Mouse (Mus musculus) frontal cortex, postnatal 10 days (tissue): ENCODE measurements around the gene Kif17.
"Not testable (repeated sequence)": the region's sequence is repeated elsewhere in the genome, so short reads cannot be mapped to it uniquely, and the experiment has no call there.

ENCODE experiments used
- DNase-seq, 2 experiments: peaks; one replicate each; pipeline ENCODE4 v3.0.0; 2022; ENCODE audit warnings: low spot score in 2 of 2, mixed read lengths in 1 of 2

Kif17 gene

GRCm38 (mm10) chr4:138313021-138313420, 62.8 kb downstream of the Kif17 start:
- no peak for DNase-seq

- no peak for DNase-seq
Observed at GRCm38 (mm10) chr4:138313795-138314194, 63.6 kb downstream of the Kif17 start.

DNA sequence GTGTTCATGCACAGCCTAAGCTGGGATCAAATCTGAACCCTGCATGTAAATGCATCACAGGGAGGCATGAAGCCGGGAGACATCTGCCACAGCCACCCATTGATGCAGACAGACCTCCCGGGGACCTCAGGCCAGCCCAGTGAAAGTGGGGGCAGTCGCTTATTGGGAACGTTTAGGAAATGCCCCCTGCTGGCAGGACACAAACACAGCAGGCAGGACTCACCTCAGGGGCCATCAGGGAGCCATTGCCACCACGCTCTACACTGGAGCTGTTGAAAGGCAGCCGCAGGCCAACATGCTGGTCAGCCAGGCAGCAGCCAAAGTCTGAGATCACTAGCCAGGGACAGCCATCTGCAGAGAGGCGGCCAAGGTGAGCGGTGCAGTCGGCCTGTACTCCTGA, 65.5 kb downstream of the Kif17 start:
- DNase-seq = no peak

- no peak for DNase-seq
Observed at GRCm38 (mm10) chr4:138316369-138316768, 66.1 kb downstream of the Kif17 start.

GRCm38 (mm10) chr4:138318509-138319266, 68.5 kb downstream of the Kif17 start:
- peak in 1 of 2 experiments; percentile 56 for DNase-seq

GRCm38 (mm10) chr4:138319508-138319907, 69.3 kb downstream of the Kif17 start:
- peak; percentile 66 to 83 for DNase-seq

GRCm38 (mm10) chr4:138320711-138321110, 70.5 kb downstream of the Kif17 start:
- DNase-seq = no peak

- no peak for DNase-seq
Observed at GRCm38 (mm10) chr4:138321488-138321887, 71.3 kb downstream of the Kif17 start.

DNA sequence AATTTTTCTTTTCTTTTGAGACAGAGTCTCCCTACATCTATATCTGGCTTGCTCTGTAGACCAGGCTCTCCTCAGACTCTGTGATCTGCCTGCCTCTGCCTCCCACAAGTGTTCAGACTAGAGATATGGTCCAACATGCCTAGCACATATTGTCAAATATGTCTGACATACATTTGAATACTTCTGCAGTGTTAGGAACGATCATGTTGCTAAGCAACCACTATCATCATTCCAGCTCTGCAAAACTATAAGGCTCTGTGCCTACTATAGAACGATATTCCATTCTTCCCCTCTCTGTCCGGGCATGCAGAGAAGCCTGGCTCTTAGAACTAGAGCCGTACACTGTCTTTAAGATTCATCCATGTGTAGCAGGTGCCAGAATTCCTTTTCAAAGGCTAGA, 72.5 kb downstream of the Kif17 start:
- no peak for DNase-seq

DNA sequence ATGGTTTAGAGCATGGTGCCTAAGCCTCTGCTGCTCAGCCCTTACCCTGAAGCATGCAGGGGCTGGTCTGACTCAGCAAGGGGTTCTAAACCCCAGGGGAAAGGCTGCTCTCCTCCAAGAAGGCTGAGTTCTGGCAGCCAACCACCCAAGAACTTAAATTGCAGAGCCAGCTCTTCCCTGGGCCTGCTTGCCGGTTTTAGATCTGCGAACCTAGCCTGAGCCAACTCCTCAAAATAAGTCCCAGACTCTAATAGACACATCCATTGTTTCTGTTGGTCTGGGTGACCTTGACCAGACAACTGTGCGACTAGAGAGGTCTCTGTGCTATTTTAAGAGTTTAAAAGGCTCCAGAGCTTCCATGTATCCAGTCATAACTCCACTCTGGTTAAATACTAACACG, 73.5 kb downstream of the Kif17 start:
- no peak for DNase-seq

DNA sequence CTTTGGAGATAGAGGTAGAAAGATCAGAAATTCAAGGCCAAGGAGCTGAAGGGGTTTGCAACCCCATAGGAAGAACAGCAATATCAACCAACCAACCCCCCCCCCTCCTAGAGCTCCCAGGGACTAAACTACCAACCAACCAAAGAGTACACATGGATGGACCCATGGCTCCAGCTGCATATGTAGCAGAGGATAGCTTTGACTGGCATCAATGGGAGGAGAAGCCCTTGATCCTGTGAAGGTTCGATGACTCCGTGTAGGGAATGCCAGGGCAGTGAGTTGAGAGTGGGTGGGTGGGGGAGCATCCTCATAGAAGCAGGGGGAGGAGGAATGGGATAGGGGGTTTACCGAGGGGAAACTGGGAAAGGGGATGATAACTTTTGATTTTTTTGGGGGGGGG, 74.2 kb downstream of the Kif17 start:
- DNase-seq = no peak

GRCm38 (mm10) chr4:138325466-138326076, 75.3 kb downstream of the Kif17 start:
- DNase-seq = peak; percentile 88 to 89

DNA sequence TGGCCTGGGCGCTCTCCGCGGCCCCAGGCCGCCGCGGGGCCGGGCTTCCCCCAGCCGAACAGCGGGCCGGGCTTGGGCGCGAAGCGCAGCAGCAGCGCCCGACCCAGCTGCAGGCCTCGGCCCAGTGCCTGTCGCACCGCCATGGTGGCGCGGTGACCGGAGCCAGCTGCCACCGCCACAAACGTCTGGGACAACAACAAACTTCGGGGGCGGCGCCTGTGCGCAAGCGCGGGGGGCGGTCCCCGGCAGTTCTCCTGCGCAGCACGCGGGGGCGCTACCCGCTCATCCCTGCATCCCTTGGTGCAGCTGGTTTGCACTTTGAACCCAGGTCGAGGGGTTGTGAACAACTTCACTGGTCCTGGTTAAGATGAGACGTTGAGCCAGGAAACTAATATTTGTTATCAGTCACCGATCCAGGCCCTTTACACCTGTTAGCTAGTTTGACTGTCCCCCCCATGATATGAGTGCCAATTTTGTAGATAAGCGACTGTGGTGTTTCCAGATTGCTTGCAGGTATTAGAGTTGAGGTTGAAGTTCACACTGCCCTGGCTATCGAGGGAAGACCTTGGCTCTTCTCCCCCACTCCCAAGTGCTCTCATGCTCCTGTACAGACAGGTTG, 76.0 kb downstream of the Kif17 start, which contains the start of gene Pink1:
Gene Pink1 (minus strand): TSS at position 231 of the 619 bp plus-strand sequence.
- DNase-seq = peak; percentile 85 to 88

- not testable (repeated sequence) for DNase-seq
Observed at GRCm38 (mm10) chr4:138327155-138327554, 76.9 kb downstream of the Kif17 start.

GRCm38 (mm10) chr4:138327891-138328470, 77.7 kb downstream of the Kif17 start:
- DNase-seq = no peak

- no peak for DNase-seq
Observed at GRCm38 (mm10) chr4:138330264-138330671, 80.0 kb downstream of the Kif17 start.

DNA sequence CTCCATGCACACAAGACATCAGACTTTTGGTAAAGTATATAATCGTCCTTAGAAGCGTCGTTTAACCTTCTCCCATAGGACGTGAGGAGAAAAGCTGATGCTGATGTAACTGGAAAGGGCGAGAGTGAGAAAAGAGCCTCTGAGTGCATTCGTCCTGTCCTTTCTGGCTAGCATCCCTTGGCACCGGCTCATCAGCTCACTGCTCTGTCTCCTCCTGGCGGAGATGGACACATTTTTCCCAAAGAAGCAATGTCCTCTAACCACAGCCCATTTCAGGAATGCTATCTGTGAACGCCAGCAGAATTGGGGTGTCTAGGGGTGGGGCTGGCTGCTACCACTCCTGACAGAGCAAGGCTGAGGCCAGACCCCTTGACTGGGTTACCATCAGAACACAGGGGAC, 81.4 kb downstream of the Kif17 start:
- DNase-seq = no peak

DNA sequence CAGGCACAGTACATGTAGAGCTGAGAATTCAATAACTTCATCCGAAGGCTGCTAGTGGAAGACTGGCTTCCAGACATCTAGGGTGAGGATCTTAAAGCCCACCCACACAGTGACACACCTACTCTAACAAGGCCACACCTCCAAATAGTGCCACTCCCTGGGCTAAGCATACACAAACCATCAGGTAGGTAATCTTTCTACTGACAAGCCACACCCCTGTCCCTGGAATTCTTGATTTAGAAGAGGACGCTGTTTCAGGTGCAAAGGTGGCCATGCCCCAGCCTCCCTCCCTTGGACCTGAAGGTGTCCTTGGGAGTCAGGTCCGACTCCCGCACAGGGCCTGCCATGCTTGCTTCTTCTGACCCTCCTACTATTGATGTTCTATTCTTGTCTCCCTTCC, 82.9 kb downstream of the Kif17 start:
- DNase-seq = no peak

GRCm38 (mm10) chr4:138335036-138335435, 84.8 kb downstream of the Kif17 start:
- no peak for DNase-seq

DNA sequence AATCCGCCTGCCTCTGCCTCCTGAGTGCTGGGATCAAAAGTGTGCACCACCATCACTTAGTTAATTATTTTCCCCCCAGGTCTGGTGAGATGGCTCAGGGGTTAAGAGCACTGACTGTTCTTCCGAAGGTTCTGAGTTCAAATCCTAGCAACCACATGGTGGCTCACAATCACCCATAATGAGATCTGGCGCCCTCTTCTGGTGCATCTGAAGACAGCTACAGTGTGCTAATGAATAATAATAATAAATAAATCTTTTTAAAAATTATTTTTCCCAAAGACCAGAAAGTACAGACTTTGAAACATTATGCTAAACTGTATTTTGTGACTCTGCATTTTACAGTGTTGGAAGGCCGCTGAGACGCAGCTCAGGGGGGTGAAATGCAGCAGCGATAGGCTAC, 85.4 kb downstream of the Kif17 start:
- no peak for DNase-seq

DNA sequence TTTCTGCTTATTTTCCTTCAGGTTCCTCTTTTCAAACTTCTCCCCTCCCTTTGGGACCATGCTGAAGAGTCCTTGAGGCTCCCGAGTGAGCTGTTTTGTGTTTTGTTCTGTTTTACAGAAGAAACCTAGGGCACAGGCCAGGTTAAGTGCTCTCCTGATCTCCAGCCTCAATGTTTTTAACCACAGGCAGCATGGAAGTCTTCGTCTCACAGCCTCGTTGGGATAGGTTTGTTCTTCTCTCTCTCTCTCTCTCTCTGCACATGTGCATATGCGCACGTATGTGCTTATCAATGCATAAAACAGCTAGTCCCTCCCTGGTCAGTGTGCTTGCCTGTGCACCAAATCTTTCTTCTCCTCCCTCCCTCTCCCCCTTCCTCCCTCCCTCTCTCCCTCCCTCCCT, 86.6 kb downstream of the Kif17 start:
- DNase-seq = no peak

DNA sequence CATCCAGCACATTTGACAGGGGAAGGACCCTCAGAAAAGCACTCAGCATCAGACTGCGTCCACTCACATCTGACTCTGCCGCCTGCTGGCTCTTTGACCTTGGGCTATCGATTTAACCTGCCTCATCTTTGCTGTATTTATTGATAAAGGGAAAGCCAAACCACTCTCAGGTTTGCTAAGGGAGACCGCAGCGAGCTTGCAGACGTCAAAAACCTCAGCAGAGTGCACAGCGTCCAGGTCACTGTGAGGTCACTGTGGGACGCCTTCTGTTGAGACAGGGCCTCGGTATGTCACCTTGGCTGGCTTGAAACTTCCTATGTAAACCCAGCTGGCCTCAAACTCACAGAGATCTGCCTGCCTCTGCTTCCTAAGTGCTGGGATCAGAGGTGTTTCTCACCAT, 87.1 kb downstream of the Kif17 start:
- no peak for DNase-seq

GRCm38 (mm10) chr4:138339963-138340362, 89.7 kb downstream of the Kif17 start:
- DNase-seq = no peak
